Mouse (Mus musculus) forebrain, embryonic 11.5 days (tissue): ENCODE measurements around the gene Slc26a9. TPM values are rescaled to one million over a fixed set of nuclear protein-coding genes. Genes with fewer than 3 reads are reported as not detected.

Experiments
- ATAC-seq: fragments of 200-750 bp; cut with Nextera tagmentation; replicated peaks from 2 replicates; pipeline ENCODE4 v1.8.0; 2017; ENCODE audit warnings: moderate TSS enrichment; ENCODE audit not compliant: low FRiP score
- DNase-seq: peaks from one replicate; pipeline ENCODE4 v3.0.0-alpha.2; 2017; ENCODE audit warnings: low spot score
- H3K27ac ChIP-seq: fragments of 300-500 bp; sonication (generic); 2 replicates; pipeline ENCODE4 v1.5.1; 2014; ENCODE audit warnings: low read depth, low read length
- H3K27me3 ChIP-seq: fragments of 300-500 bp; sonication (generic); 2 replicates; pipeline ENCODE4 v1.6.1; 2014; ENCODE audit warnings: mild to moderate bottlenecking, low read length, mixed read lengths; ENCODE audit not compliant: control insufficient read depth, insufficient read depth
- H3K36me3 ChIP-seq: fragments of 300-500 bp; sonication (generic); 2 replicates; pipeline ENCODE4 v1.6.1; 2014; ENCODE audit warnings: mild to moderate bottlenecking, low read length, moderate library complexity, mixed read lengths; ENCODE audit not compliant: control insufficient read depth, insufficient read depth
- H3K4me1 ChIP-seq: fragments of 300-500 bp; sonication (generic); replicated peaks from 2 replicates; pipeline ENCODE4 v1.6.1; 2014; ENCODE audit warnings: low read length, mixed read lengths; ENCODE audit not compliant: control insufficient read depth, insufficient read depth
- H3K4me2 ChIP-seq: fragments of 300-500 bp; sonication (generic); 2 replicates; pipeline ENCODE4 v1.6.1; 2014; ENCODE audit warnings: low read depth, mild to moderate bottlenecking, low read length, moderate library complexity, mixed read lengths; ENCODE audit not compliant: severe bottlenecking
- H3K4me3 ChIP-seq: fragments of 300-500 bp; sonication (generic); 2 replicates; pipeline ENCODE4 v1.5.1; 2014; ENCODE audit warnings: low read depth, low read length
- H3K9ac ChIP-seq: fragments of 300-500 bp; sonication (generic); 2 replicates; pipeline ENCODE4 v1.6.1; 2014; ENCODE audit warnings: low read length
- H3K9me3 ChIP-seq: fragments of 300-500 bp; sonication (generic); 2 replicates; pipeline ENCODE4 v1.6.1; 2016; ENCODE audit warnings: low read length, mixed read lengths; ENCODE audit not compliant: control insufficient read depth
- WGBS: fragments of 180-500 bp; shearing (Covaris S2); extraction: QIAGEN DNeasy Blood & Tissue Kit; methylation state at CpG from one replicate; pipeline ENCODE4 v1.1.7; 2014; 5-methylcytosine and 5-hydroxymethylcytosine counted together
- polyA plus RNA-seq: library from polyadenylated mRNA; unstranded; fragments of >200 nt; fragmentation: Nextera tagmentation; extraction: Ambion mirVana; gene quantifications from 2 replicates; pipeline ENCODE4 v1.2.1, GENCODE M21; 2014

Slc26a9 gene
- polyA plus RNA-seq, 1 experiment from 2014 or later: not detected

- ATAC-seq (0 out of 2 replicates have a peak, but pooled peaks have one; percentile 39), DNase-seq (no peak)
- Histone ChIP-seq H3K4me1 (no peaks in the 10 kb centered on the region), H3K9me3 (no peaks in the 10 kb centered on the region), H3K4me2 (no peak overlapping the region), H3K27me3 (no peaks in the 10 kb centered on the region), H3K4me3 (no peak overlapping the region), H3K27ac (no peak overlapping the region), H3K36me3 (no peaks in the 10 kb centered on the region), H3K9ac (no peak overlapping the region)
- WGBS: 69% methylated on average over 4 of the region's 4 CpGs
These were observed 26.8 kb downstream of the Slc26a9 start for GRCm38 (mm10) chr1:131770656-131771055.

DNA sequence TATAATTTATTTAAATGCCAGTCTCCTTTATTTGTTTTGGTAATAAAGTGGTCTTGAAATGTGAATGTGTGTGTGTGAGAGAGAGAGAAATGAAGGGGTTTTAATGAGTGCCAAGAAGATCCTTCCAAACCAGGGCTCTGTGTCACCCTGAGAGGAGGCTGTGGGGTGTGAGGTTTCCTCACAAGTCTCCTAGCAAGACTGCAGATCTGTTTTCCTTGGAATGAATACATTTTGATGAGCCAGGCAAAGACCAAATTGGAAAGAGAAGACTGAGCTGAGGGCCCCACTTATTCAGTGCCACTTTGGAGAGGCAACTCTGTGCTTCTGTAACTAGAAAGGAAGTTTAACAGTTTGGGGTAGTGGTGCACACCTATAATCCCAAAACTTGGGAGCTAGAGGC, 27.6 kb downstream of the Slc26a9 start:
- Histone ChIP-seq H3K9ac (no peak overlapping the region), H3K4me2 (no peak overlapping the region), H3K27me3 (no peaks in the 10 kb centered on the region), H3K9me3 (no peaks in the 10 kb centered on the region), H3K27ac (no peak overlapping the region), H3K4me1 (no peaks in the 10 kb centered on the region), H3K4me3 (no peak overlapping the region), H3K36me3 (no peaks in the 10 kb centered on the region)
- DNase-seq (no peak), ATAC-seq (no peak)

DNA sequence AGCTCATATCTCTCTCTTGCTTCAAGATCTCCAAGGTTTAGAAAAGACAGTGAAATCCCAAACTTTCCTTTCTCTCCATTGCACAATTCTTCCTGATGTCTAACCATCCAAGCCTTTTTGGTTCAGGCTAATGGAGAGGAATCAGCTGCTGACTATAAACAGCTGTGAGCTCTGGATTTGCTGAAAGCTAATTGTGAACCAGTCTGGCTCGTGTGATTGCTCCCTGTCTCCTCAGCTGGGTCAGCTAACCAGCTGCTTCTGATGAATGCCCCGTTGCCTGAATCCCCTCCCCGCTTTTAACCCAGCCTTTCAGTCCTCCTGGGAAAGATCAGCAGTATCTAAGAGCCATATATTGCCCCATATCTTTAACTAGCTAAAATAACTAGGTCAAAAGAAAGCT, 50.8 kb downstream of the Slc26a9 start:
- H3K4me2 ChIP-seq: no peak overlapping the region
- no peak overlapping the region for H3K27ac ChIP-seq
- no peak overlapping the region for H3K4me3 ChIP-seq
- no peak for ATAC-seq
- DNase-seq: no peak
- H3K9me3 ChIP-seq: no peaks in the 10 kb centered on the region
- no peaks in the 10 kb centered on the region for H3K36me3 ChIP-seq
- no peak overlapping the region for H3K9ac ChIP-seq
- 30% methylated on average over 3 of the region's 3 CpGs for WGBS
- no peaks in the 10 kb centered on the region for H3K27me3 ChIP-seq
- 0 out of 2 replicates have a peak, but pooled peaks cover 2% of the 10 kb centered on the region for H3K4me1 ChIP-seq

DNA sequence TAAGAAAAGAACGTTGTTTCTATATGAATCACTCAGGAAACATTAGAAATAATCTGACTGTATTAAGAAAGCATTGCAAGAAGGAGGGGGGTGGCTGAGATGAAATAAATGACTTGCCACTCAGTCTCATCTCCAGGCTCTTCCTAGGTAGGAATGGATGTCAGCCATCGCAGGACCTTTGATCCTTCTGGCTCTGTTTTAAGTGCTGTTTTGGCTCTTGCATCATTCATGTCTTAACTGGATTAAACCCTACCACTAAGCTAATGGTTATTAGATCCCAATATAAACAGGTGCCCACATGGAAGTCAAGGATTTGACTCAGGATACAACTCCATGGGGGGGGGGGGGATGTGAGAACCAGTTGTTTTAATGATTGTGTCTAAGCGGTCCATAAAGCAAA, 51.3 kb downstream of the Slc26a9 start:
- no peaks in the 10 kb centered on the region for H3K27me3 ChIP-seq
- WGBS: 91% methylated on average over 3 of the region's 3 CpGs
- DNase-seq (no peak), ATAC-seq (no peak)
- H3K4me1 ChIP-seq: 0 out of 2 replicates have a peak, but pooled peaks cover 2% of the 10 kb centered on the region
- no peak overlapping the region for H3K27ac ChIP-seq
- no peak overlapping the region for H3K9ac ChIP-seq
- no peak overlapping the region for H3K4me3 ChIP-seq
- H3K9me3 ChIP-seq: no peaks in the 10 kb centered on the region
- H3K36me3 ChIP-seq: no peaks in the 10 kb centered on the region
- no peak overlapping the region for H3K4me2 ChIP-seq

- 7% methylated on average over 26 of the region's 26 CpGs for WGBS
- Histone ChIP-seq H3K4me1 (0 out of 2 replicates have a peak, but pooled peaks cover 2% of the 10 kb centered on the region), H3K9me3 (no peaks in the 10 kb centered on the region), H3K36me3 (no peaks in the 10 kb centered on the region), H3K4me2 (peak within 1 kb of the TSS; percentile 46), H3K27me3 (no peaks in the 10 kb centered on the region), H3K4me3 (peak within 1 kb of the TSS; percentile 17; the same call in 1 of the 2 replicates), H3K27ac (no peak within 1 kb of the TSS), H3K9ac (peak within 1 kb of the TSS; percentile 49)
- DNase-seq: peak; percentile 54
- ATAC-seq: 0 out of 2 replicates have a peak, but pooled peaks have one; percentile 49
These were observed 53.5 kb downstream of the Slc26a9 start, which contains the start of gene Pm20d1 for GRCm38 (mm10) chr1:131797202-131797909. TSS of gene Pm20d1 (plus strand) at chr1:131797381.

DNA sequence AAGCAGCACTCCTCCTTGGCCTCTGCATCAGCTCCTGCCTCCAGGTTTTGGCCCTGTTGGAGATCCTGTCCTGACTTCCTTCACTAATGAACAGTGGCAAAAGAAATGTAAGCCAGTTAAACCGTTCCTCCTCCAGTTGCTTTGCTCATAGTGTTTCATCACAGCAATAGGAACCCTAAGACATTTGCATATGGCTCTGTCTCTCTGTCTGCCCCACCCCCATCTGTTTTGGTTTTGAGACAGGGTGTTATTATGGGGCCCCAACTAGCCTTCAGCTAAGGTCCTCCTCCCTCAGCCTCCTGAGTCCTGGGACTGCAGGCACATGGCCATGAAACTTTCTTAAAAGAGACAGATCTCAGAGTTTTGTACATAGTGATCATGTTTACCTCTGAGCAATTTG, 56.2 kb downstream of the Slc26a9 start:
- Histone ChIP-seq H3K4me3 (no peak overlapping the region), H3K27me3 (no peaks in the 10 kb centered on the region), H3K4me2 (no peak overlapping the region), H3K9me3 (no peaks in the 10 kb centered on the region), H3K36me3 (no peaks in the 10 kb centered on the region), H3K27ac (no peak overlapping the region), H3K9ac (no peak overlapping the region), H3K4me1 (0 out of 2 replicates have a peak, but pooled peaks cover 2% of the 10 kb centered on the region)
- 58% methylated on average over 1 of the region's 1 CpGs for WGBS
- ATAC-seq (no peak), DNase-seq (no peak)

DNA sequence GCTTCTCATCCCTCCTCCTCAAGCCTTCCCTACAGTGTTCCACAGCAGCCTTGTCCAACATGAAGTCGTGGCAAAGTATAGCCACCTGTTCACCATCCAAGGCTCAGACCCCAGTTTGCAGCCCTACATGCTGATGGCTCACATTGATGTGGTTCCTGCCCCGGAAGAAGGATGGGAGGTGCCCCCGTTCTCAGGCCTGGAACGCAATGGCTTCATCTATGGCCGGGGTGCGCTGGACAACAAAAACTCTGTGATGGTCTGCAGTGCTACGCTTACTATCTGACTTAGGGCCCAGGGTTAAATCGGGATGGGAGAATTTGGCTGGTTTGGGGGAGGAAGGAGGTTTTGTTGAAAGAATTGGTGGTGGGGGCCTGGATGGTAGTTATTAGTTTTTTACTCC, 57.2 kb downstream of the Slc26a9 start:
- Histone ChIP-seq H3K36me3 (no peaks in the 10 kb centered on the region), H3K4me2 (no peak overlapping the region), H3K9me3 (no peaks in the 10 kb centered on the region), H3K27ac (no peak overlapping the region), H3K4me1 (0 out of 2 replicates have a peak, but pooled peaks cover 2% of the 10 kb centered on the region), H3K9ac (no peak overlapping the region), H3K4me3 (no peak overlapping the region), H3K27me3 (no peaks in the 10 kb centered on the region)
- WGBS: 96% methylated on average over 8 of the region's 8 CpGs
- ATAC-seq (no peak), DNase-seq (no peak)

GRCm38 (mm10) chr1:131802652-131803051, 58.8 kb downstream of the Slc26a9 start:
- Histone ChIP-seq H3K27me3 (no peaks in the 10 kb centered on the region), H3K27ac (no peak overlapping the region), H3K4me2 (no peak overlapping the region), H3K36me3 (no peaks in the 10 kb centered on the region), H3K4me3 (no peak overlapping the region), H3K9ac (no peak overlapping the region), H3K4me1 (no peaks in the 10 kb centered on the region), H3K9me3 (no peaks in the 10 kb centered on the region)
- DNase-seq (no peak), ATAC-seq (no peak)
- 89% methylated on average over 5 of the region's 5 CpGs for WGBS

DNA sequence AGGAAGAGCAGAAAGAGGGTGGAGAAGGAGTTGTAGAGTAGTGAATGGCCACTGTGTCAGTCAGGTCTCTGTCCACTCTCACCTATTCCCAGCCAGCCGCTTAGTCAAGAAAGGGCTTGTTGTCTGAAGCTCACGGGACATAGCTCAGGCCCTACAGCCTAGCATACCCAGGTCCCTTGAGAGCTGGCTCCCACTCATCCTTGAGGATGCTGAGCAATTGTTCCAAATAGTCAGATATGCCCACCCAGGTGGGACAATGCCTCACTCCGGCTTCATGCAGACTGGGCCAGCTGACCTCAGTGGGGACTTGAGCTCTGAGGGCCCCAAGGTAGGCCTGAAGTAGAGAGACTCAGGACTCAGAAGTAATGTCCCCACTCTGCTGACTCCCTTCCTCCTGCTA, 60.3 kb downstream of the Slc26a9 start:
- DNase-seq: no peak
- H3K4me1 ChIP-seq: no peaks in the 10 kb centered on the region
- no peak overlapping the region for H3K4me3 ChIP-seq
- no peak overlapping the region for H3K9ac ChIP-seq
- no peak overlapping the region for H3K27ac ChIP-seq
- ATAC-seq: no peak
- H3K9me3 ChIP-seq: no peaks in the 10 kb centered on the region
- H3K4me2 ChIP-seq: no peak overlapping the region
- no peaks in the 10 kb centered on the region for H3K36me3 ChIP-seq
- no peaks in the 10 kb centered on the region for H3K27me3 ChIP-seq
- WGBS: 94% methylated on average over 3 of the region's 3 CpGs
